Mouse (Mus musculus) thymus, postnatal 25 days (tissue): Measurements from ENCODE around the gene Smok3a.
"Not testable (repeated sequence)": the region's sequence is repeated elsewhere in the genome, so short reads cannot be mapped to it uniquely, and the experiment has no call there.

Experiments used
- DNase-seq: peaks from one replicate; pipeline ENCODE4 v3.0.0; 2022

Smok3a gene

GRCm38 (mm10) chr5:138020961-138021479 is at the start of gene Smok3a, which contains the start of gene Smok3b:
Gene Smok3a (plus strand): TSS chr5:138021261.
Gene Smok3b (plus strand): TSS chr5:138021429.
- not testable (repeated sequence) for DNase-seq

- DNase-seq: no peak
These were observed 47.9 kb upstream of the Smok3a start for GRCm38 (mm10) chr5:137973161-137973560.

GRCm38 (mm10) chr5:137973738-137974137 is 47.3 kb upstream of the Smok3a start:
- DNase-seq: no peak

- no peak for DNase-seq
These were observed 46.3 kb upstream of the Smok3a start for GRCm38 (mm10) chr5:137974724-137975123.

GRCm38 (mm10) chr5:137975434-137975833 is 45.6 kb upstream of the Smok3a start:
- no peak for DNase-seq

- no peak for DNase-seq
These were observed 43.8 kb upstream of the Smok3a start for GRCm38 (mm10) chr5:137977291-137977690.

GRCm38 (mm10) chr5:137979081-137979480 is 42.0 kb upstream of the Smok3a start:
- no peak for DNase-seq

- DNase-seq: no peak
These were observed 39.8 kb upstream of the Smok3a start, which contains the start of gene Azgp1 for GRCm38 (mm10) chr5:137981300-137981699. Gene Azgp1 (plus strand): TSS chr5:137981520.

GRCm38 (mm10) chr5:137986351-137986750 is 34.7 kb upstream of the Smok3a start:
- no peak for DNase-seq

- DNase-seq: no peak
These were observed 11.6 kb upstream of the Smok3a start for GRCm38 (mm10) chr5:138009437-138009836.

- DNase-seq: no peak
These were observed 8.7 kb upstream of the Smok3a start for GRCm38 (mm10) chr5:138012382-138012781.

GRCm38 (mm10) chr5:138016530-138016929 is 4.5 kb upstream of the Smok3a start:
- no peak for DNase-seq

- no peak for DNase-seq
These were observed 4.1 kb upstream of the Smok3a start for GRCm38 (mm10) chr5:138016997-138017396.

GRCm38 (mm10) chr5:138019577-138019976 is 1.5 kb upstream of the Smok3a start:
- DNase-seq: not testable (repeated sequence)

GRCm38 (mm10) chr5:138052894-138053293 is 31.8 kb downstream of the Smok3a start, which contains the start of gene Smok3c:
Gene Smok3c (plus strand): TSS chr5:138053194.
- not testable (repeated sequence) for DNase-seq

- no peak for DNase-seq
These were observed 52.7 kb downstream of the Smok3a start for GRCm38 (mm10) chr5:138073803-138074202.

GRCm38 (mm10) chr5:138075684-138076083 is 54.6 kb downstream of the Smok3a start:
- DNase-seq: no peak

- no peak for DNase-seq
These were observed 55.1 kb downstream of the Smok3a start for GRCm38 (mm10) chr5:138076148-138076547.

GRCm38 (mm10) chr5:138080456-138080855 is 59.4 kb downstream of the Smok3a start:
- DNase-seq: no peak

GRCm38 (mm10) chr5:138081446-138081845 is 60.4 kb downstream of the Smok3a start:
- no peak for DNase-seq

GRCm38 (mm10) chr5:138083318-138083900 is 62.3 kb downstream of the Smok3a start:
- DNase-seq: no peak

GRCm38 (mm10) chr5:138083936-138084335 is 62.9 kb downstream of the Smok3a start:
- DNase-seq: no peak
